Mouse (Mus musculus) left cerebral cortex, postnatal 25 days (tissue): ENCODE measurements around the gene Babam1. TPM values are rescaled to one million over a fixed set of nuclear protein-coding genes. Genes with fewer than 3 reads are reported as not detected.

Source experiments
- DNase-seq, 2 experiments: peaks; one replicate each; pipeline ENCODE4 v3.0.0; 2022; ENCODE audit warnings: low spot score in 2 of 2, mixed read lengths in 1 of 2
- intact Hi-C: fragments of 180-260 bp; cut with DNase I; formaldehyde crosslinking; loops from one replicate; pipeline ENCODE4 v1.15.1; 2025
- total RNA-seq, 2 experiments: library from RNA; stranded (reverse); gene quantifications; 2 replicates each; pipeline ENCODE4 v1.2.3; 2021

The Babam1 gene
- total RNA-seq, result 100 to 1,000 TPM; 111 to 117 TPM

- intact Hi-C loops, result loop anchor here (2.0 kb wide), 1 partner anchor 26 kb away; the partner anchor contains the start of gene Ocel1
- DNase-seq, result peak; percentile 93 to 98
These were observed at the start of gene Babam1 for GRCm38 (mm10) chr8:71396639-71397305. TSS of gene Babam1 (plus strand) at chr8:71396861.

- DNase-seq, result no peak
- intact Hi-C loops, result no loop called here
These were observed 45.5 kb upstream of the Babam1 start for GRCm38 (mm10) chr8:71351117-71351516.

GRCm38 (mm10) chr8:71351520-71351919 lies 45.1 kb upstream of the Babam1 start:
- intact Hi-C loops, result no loop called here
- DNase-seq, result no peak

GRCm38 (mm10) chr8:71358026-71358425 lies 38.6 kb upstream of the Babam1 start:
- intact Hi-C loops, result no loop called here
- DNase-seq, result no peak

GRCm38 (mm10) chr8:71366771-71367528 lies 29.7 kb upstream of the Babam1 start, which contains the start of gene Use1:
TSS of gene Use1 (plus strand) at chr8:71366848.
- peak; percentile 93 to 96 for DNase-seq
- intact Hi-C loops, result loop anchor here (2.0 kb wide), 2 partner anchors 94 to 470 kb away; partner anchors contain the start of genes Haus8, Myo9b and Rpl18a

- intact Hi-C loops, result loop anchor here (2.0 kb wide), 2 partner anchors 95 to 471 kb away; partner anchors contain the start of genes Haus8, Myo9b and Rpl18a
- DNase-seq, result no peak
These were observed 29.0 kb upstream of the Babam1 start for GRCm38 (mm10) chr8:71367529-71368176.

- no peak for DNase-seq
- intact Hi-C loops, result no loop called here
These were observed 28.3 kb upstream of the Babam1 start for GRCm38 (mm10) chr8:71368366-71368765.

GRCm38 (mm10) chr8:71369040-71369718 lies 27.5 kb upstream of the Babam1 start:
- DNase-seq, result no peak
- intact Hi-C loops, result no loop called here

- intact Hi-C loops, result loop anchor here (2.0 kb wide), 1 partner anchor 26 kb away; the partner anchor contains the start of gene Babam1
- no peak for DNase-seq
These were observed 25.9 kb upstream of the Babam1 start for GRCm38 (mm10) chr8:71370711-71371235.

GRCm38 (mm10) chr8:71371236-71371848 lies 25.3 kb upstream of the Babam1 start, which contains the start of gene Ocel1:
TSS of gene Ocel1 (plus strand) at chr8:71371298.
- intact Hi-C loops, result loop anchor here (2.0 kb wide), 1 partner anchor 25 kb away; the partner anchor contains the start of gene Babam1
- peak; percentile 99 for DNase-seq

GRCm38 (mm10) chr8:71372427-71372826 lies 24.2 kb upstream of the Babam1 start:
- intact Hi-C loops, result no loop called here
- DNase-seq, result no peak

GRCm38 (mm10) chr8:71373000-71373399 lies 23.7 kb upstream of the Babam1 start:
- intact Hi-C loops, result no loop called here
- no peak for DNase-seq

GRCm38 (mm10) chr8:71374616-71375206 lies 21.9 kb upstream of the Babam1 start:
- DNase-seq, result no peak
- intact Hi-C loops, result no loop called here

- intact Hi-C loops, result no loop called here
- DNase-seq, result peak; percentile 75
These were observed 20.9 kb upstream of the Babam1 start for GRCm38 (mm10) chr8:71375581-71376422.

GRCm38 (mm10) chr8:71376423-71377030 lies 20.1 kb upstream of the Babam1 start:
- intact Hi-C loops, result no loop called here
- no peak for DNase-seq

GRCm38 (mm10) chr8:71379008-71379407 lies 17.7 kb upstream of the Babam1 start:
- intact Hi-C loops, result no loop called here
- no peak for DNase-seq

GRCm38 (mm10) chr8:71379512-71380075 lies 17.1 kb upstream of the Babam1 start:
- intact Hi-C loops, result loop anchor here (5.0 kb wide), 1 partner anchor 83 kb away; the partner anchor contains the start of genes Abhd8 and Mrpl34
- DNase-seq, result no peak
